Mouse (Mus musculus) neural tube, embryonic 14.5 days (tissue): ENCODE results near the gene Lhx5. TPM values are rescaled to one million over a fixed set of nuclear protein-coding genes. Genes with fewer than 3 reads are reported as not detected.

Source experiments
- ATAC-seq: fragments of 200-750 bp; cut with Nextera tagmentation; 2 replicates; pipeline ENCODE4 v1.8.0; 2017; ENCODE audit warnings: low read depth, mild to moderate bottlenecking, moderate TSS enrichment, moderate library complexity
- H3K27ac ChIP-seq: fragments of 300-500 bp; sonication (generic); 2 replicates; pipeline ENCODE4 v1.5.1; 2014; ENCODE audit warnings: low read depth, mild to moderate bottlenecking, control low read depth, low read length, moderate library complexity, mixed read lengths
- H3K27me3 ChIP-seq: fragments of 300-500 bp; sonication (generic); 2 replicates; pipeline ENCODE4 v1.6.1; 2014; ENCODE audit warnings: low read length; ENCODE audit not compliant: control insufficient read depth, insufficient read depth
- H3K36me3 ChIP-seq: fragments of 300-500 bp; sonication (generic); 2 replicates; pipeline ENCODE4 v1.6.1; 2014; ENCODE audit warnings: low read length, mixed read lengths; ENCODE audit not compliant: control insufficient read depth, insufficient read depth
- H3K4me1 ChIP-seq: fragments of 300-500 bp; sonication (generic); 2 replicates; pipeline ENCODE4 v1.6.1; 2014; ENCODE audit warnings: low read length; ENCODE audit not compliant: control insufficient read depth, insufficient read depth
- H3K4me2 ChIP-seq: fragments of 300-500 bp; sonication (generic); 2 replicates; pipeline ENCODE4 v1.6.1; 2014; ENCODE audit warnings: mild to moderate bottlenecking, low read depth, low read length, control low read depth
- H3K4me3 ChIP-seq: fragments of 300-500 bp; sonication (generic); 2 replicates; pipeline ENCODE4 v1.5.1; 2014; ENCODE audit warnings: low read depth, low read length, control low read depth, mixed read lengths
- H3K9ac ChIP-seq: fragments of 300-500 bp; sonication (generic); replicated peaks from 2 replicates; pipeline ENCODE4 v1.6.1; 2014; ENCODE audit warnings: low read depth, mild to moderate bottlenecking, control low read depth, low read length, mixed read lengths
- H3K9me3 ChIP-seq: fragments of 300-500 bp; sonication (generic); 2 replicates; pipeline ENCODE4 v1.6.1; 2016; ENCODE audit warnings: low read length; ENCODE audit not compliant: control insufficient read depth
- WGBS: fragments of 180-500 bp; shearing (Covaris S2); extraction: QIAGEN DNeasy Blood & Tissue Kit; methylation state at CpG from one replicate; pipeline ENCODE4 v1.1.7; 2014; 5-methylcytosine and 5-hydroxymethylcytosine counted together
- polyA plus RNA-seq: library from polyadenylated mRNA; unstranded; fragments of >200 nt; fragmentation: Nextera tagmentation; extraction: Ambion mirVana; gene quantifications from 2 replicates; pipeline ENCODE4 v1.2.1, GENCODE M21; 2014

The Lhx5 gene
- polyA plus RNA-seq, 1 experiment from 2014 or later = 27.6 TPM

- H3K27me3 ChIP-seq = peaks cover 31% of the 10 kb centered on the region
- WGBS = under 1% methylated on average over 46 of the region's 47 CpGs
- no peaks in the 10 kb centered on the region for H3K36me3 ChIP-seq
- H3K9me3 ChIP-seq = no peaks in the 10 kb centered on the region
- peaks cover 8% of the 10 kb centered on the region for H3K4me1 ChIP-seq
- H3K27ac ChIP-seq = peak overlapping the region; percentile 91
- peak overlapping the region; percentile 89 for H3K9ac ChIP-seq
- ATAC-seq = no peak
- peak overlapping the region; percentile 74 for H3K4me2 ChIP-seq
- peak overlapping the region; percentile 53 for H3K4me3 ChIP-seq
Observed at GRCm38 (mm10) chr5:120435731-120436501, 4.4 kb downstream of the Lhx5 start.

GRCm38 (mm10) chr5:120436885-120437495 is 5.5 kb downstream of the Lhx5 start:
- Histone ChIP-seq H3K4me3 (peak overlapping the region; percentile 53), H3K9me3 (no peaks in the 10 kb centered on the region), H3K27ac (peak overlapping the region; percentile 91), H3K36me3 (no peaks in the 10 kb centered on the region), H3K27me3 (peaks cover 27% of the 10 kb centered on the region), H3K4me1 (peaks cover 8% of the 10 kb centered on the region), H3K9ac (peak overlapping the region; percentile 89), H3K4me2 (peak overlapping the region; percentile 74)
- WGBS = under 1% methylated on average over 18 of the region's 18 CpGs
- no peak for ATAC-seq

GRCm38 (mm10) chr5:120437539-120437938 is 6.0 kb downstream of the Lhx5 start:
- under 1% methylated on average over 17 of the region's 17 CpGs for WGBS
- peak overlapping the region; percentile 89 for H3K9ac ChIP-seq
- peak overlapping the region; percentile 74 for H3K4me2 ChIP-seq
- no peak for ATAC-seq
- H3K9me3 ChIP-seq = no peaks in the 10 kb centered on the region
- no peaks in the 10 kb centered on the region for H3K36me3 ChIP-seq
- H3K27me3 ChIP-seq = peaks cover 24% of the 10 kb centered on the region
- H3K4me3 ChIP-seq = peak overlapping the region; percentile 53
- peaks cover 8% of the 10 kb centered on the region for H3K4me1 ChIP-seq
- H3K27ac ChIP-seq = peak overlapping the region; percentile 91

- Histone ChIP-seq H3K36me3 (no peaks in the 10 kb centered on the region), H3K9me3 (no peaks in the 10 kb centered on the region), H3K27me3 (peaks cover 24% of the 10 kb centered on the region), H3K4me2 (peak overlapping the region; percentile 74), H3K27ac (peak overlapping the region; percentile 91), H3K9ac (peak overlapping the region; percentile 89), H3K4me1 (peaks cover 8% of the 10 kb centered on the region), H3K4me3 (peak overlapping the region; percentile 53)
- ATAC-seq = no peak
- WGBS = under 1% methylated on average over 33 of the region's 33 CpGs
Observed at GRCm38 (mm10) chr5:120437986-120438385, 6.5 kb downstream of the Lhx5 start.

- Histone ChIP-seq H3K27me3 (peaks cover 20% of the 10 kb centered on the region), H3K9ac (peak overlapping the region; percentile 89), H3K36me3 (no peaks in the 10 kb centered on the region), H3K4me2 (peak overlapping the region; percentile 74), H3K4me1 (peaks cover 8% of the 10 kb centered on the region), H3K4me3 (peak overlapping the region; percentile 53), H3K27ac (peak overlapping the region; percentile 91), H3K9me3 (no peaks in the 10 kb centered on the region)
- no peak for ATAC-seq
- under 1% methylated on average over 13 of the region's 13 CpGs for WGBS
Observed at GRCm38 (mm10) chr5:120438469-120438868, 7.0 kb downstream of the Lhx5 start.

GRCm38 (mm10) chr5:120438991-120439710 is 7.7 kb downstream of the Lhx5 start:
- ATAC-seq = no peak

GRCm38 (mm10) chr5:120439887-120440670 is 8.6 kb downstream of the Lhx5 start:
- ATAC-seq = peak; percentile 36; the same call in 1 of the 2 replicates
- H3K27me3 ChIP-seq = peaks cover 13% of the 10 kb centered on the region
- peak overlapping the region; percentile 53 for H3K4me3 ChIP-seq
- peak overlapping the region; percentile 91 for H3K27ac ChIP-seq
- H3K9ac ChIP-seq = peak overlapping the region; percentile 89
- H3K4me2 ChIP-seq = peak overlapping the region; percentile 74
- no peaks in the 10 kb centered on the region for H3K36me3 ChIP-seq
- peaks cover 8% of the 10 kb centered on the region for H3K4me1 ChIP-seq
- no peaks in the 10 kb centered on the region for H3K9me3 ChIP-seq
- 1% methylated on average over 60 of the region's 61 CpGs for WGBS

More at GRCm38 (mm10) chr5:120438991-120439710, 7.7 kb downstream of the Lhx5 start:
- no peaks in the 10 kb centered on the region for H3K9me3 ChIP-seq
- peak overlapping the region; percentile 89 for H3K9ac ChIP-seq
- H3K27ac ChIP-seq = peak overlapping the region; percentile 91
- peaks cover 8% of the 10 kb centered on the region for H3K4me1 ChIP-seq
- no peaks in the 10 kb centered on the region for H3K36me3 ChIP-seq
- peaks cover 15% of the 10 kb centered on the region for H3K27me3 ChIP-seq
- peak overlapping the region; percentile 74 for H3K4me2 ChIP-seq
- WGBS = 1% methylated on average over 27 of the region's 27 CpGs
- H3K4me3 ChIP-seq = peak overlapping the region; percentile 53

GRCm38 (mm10) chr5:120440733-120441132 is 9.2 kb downstream of the Lhx5 start:
- Histone ChIP-seq H3K4me1 (peaks cover 8% of the 10 kb centered on the region), H3K36me3 (no peaks in the 10 kb centered on the region), H3K27ac (peak overlapping the region; percentile 91), H3K9me3 (no peaks in the 10 kb centered on the region), H3K4me3 (no peak overlapping the region), H3K27me3 (peaks cover 10% of the 10 kb centered on the region), H3K9ac (peak overlapping the region; percentile 89; the same call in 1 of the 2 replicates), H3K4me2 (peak overlapping the region; percentile 74)
- 0 out of 2 replicates have a peak, but pooled peaks have one; percentile 50 for ATAC-seq
- WGBS = 2% methylated on average over 14 of the region's 14 CpGs
